Mouse (Mus musculus) layer of hippocampus, adult 18-20 months (tissue): ENCODE results near the gene Wdr45b. TPM values are rescaled to one million over a fixed set of nuclear protein-coding genes. Genes with fewer than 3 reads are reported as not detected.
"Not testable (repeated sequence)": the region's sequence is repeated elsewhere in the genome, so short reads cannot be mapped to it uniquely, and the experiment has no call there.

Experiments used
- DNase-seq, 2 experiments: peaks; one replicate each; pipeline ENCODE4 v3.0.0; 2022; ENCODE audit warnings: low spot score in 2 of 2
- microRNA-seq, 2 experiments: library from miRNA; unstranded; fragments of <30 nt; microRNA quantifications; one replicate each; pipeline ENCODE4 v1.2.0; 2021
- total RNA-seq, 2 experiments: library from RNA; stranded (reverse); gene quantifications; 2 replicates each; pipeline ENCODE4 v1.2.3; 2021

Wdr45b gene
- total RNA-seq, 2 experiments from 2014 or later = 69.1 to 75.7 TPM

GRCm38 (mm10) chr11:121328619-121329018, 25.6 kb downstream of the Wdr45b start:
- no peak for DNase-seq

- no peak for DNase-seq
These were observed 26.0 kb downstream of the Wdr45b start for GRCm38 (mm10) chr11:121328206-121328605.

GRCm38 (mm10) chr11:121326681-121327080, 27.6 kb downstream of the Wdr45b start:
- no peak for DNase-seq

GRCm38 (mm10) chr11:121326034-121326433, 28.2 kb downstream of the Wdr45b start:
- no peak for DNase-seq

GRCm38 (mm10) chr11:121307712-121308111, 46.5 kb downstream of the Wdr45b start:
- DNase-seq = not testable (repeated sequence)

- DNase-seq = no peak
These were observed 47.6 kb downstream of the Wdr45b start for GRCm38 (mm10) chr11:121306608-121307007.

- no peak for DNase-seq
These were observed 48.9 kb downstream of the Wdr45b start for GRCm38 (mm10) chr11:121305371-121305770.

GRCm38 (mm10) chr11:121300265-121300664, 54.0 kb downstream of the Wdr45b start:
- no peak for DNase-seq

- no peak for DNase-seq
These were observed 55.8 kb downstream of the Wdr45b start for GRCm38 (mm10) chr11:121298493-121298892.

GRCm38 (mm10) chr11:121294771-121295170, 59.5 kb downstream of the Wdr45b start:
- no peak for DNase-seq

GRCm38 (mm10) chr11:121289859-121290258, 64.4 kb downstream of the Wdr45b start:
- no peak for DNase-seq

- no peak for DNase-seq
These were observed 71.3 kb downstream of the Wdr45b start for GRCm38 (mm10) chr11:121282911-121283310.

GRCm38 (mm10) chr11:121278011-121278410, 76.2 kb downstream of the Wdr45b start:
- no peak for DNase-seq

- no peak for DNase-seq
These were observed 76.7 kb downstream of the Wdr45b start for GRCm38 (mm10) chr11:121277516-121277915.

Small RNA genes lying within 50 kb of the gene (microRNA-seq; reads per million reads assigned to microRNA genes)
- 0.59 to 3.0 reads per million in 2 experiments for gene Mir7236

Other genes starting within 250 kb of the Wdr45b start
- gene Tex19.2, start 235.8 kb downstream of the Wdr45b start, total RNA-seq = not detected
- gene Tex19.1, start 208.3 kb downstream of the Wdr45b start, total RNA-seq = not detected
- gene Uts2r, start 194.2 kb downstream of the Wdr45b start, total RNA-seq = under 1 TPM; 0.25 to 0.37 TPM
- 10 to 100 TPM; 20.6 to 21.0 TPM for gene Hexdc, start 150.0 kb downstream of the Wdr45b start, total RNA-seq
- 1 to 10 TPM; 7.4 to 7.7 TPM for gene Ogfod3, start 149.7 kb downstream of the Wdr45b start, total RNA-seq
- gene Cybc1, start 125.1 kb downstream of the Wdr45b start, total RNA-seq = 10 to 100 TPM; 25.3 to 27.2 TPM
- gene Narf, start 117.2 kb downstream of the Wdr45b start, total RNA-seq = 10 to 100 TPM; 43.6 to 44.6 TPM
- gene Foxk2, start 94.5 kb downstream of the Wdr45b start, total RNA-seq = 10 to 100 TPM; 76.9 to 78.0 TPM
- 10 to 100 TPM; 65.6 to 69.3 TPM for gene Rab40b, start 33.8 kb upstream of the Wdr45b start, total RNA-seq
- 10 to 100 TPM; 51.2 to 55.0 TPM for gene Fn3krp, start 67.0 kb upstream of the Wdr45b start, total RNA-seq
- 10 to 100 TPM; 44.9 to 49.3 TPM for gene Fn3k, start 80.5 kb upstream of the Wdr45b start, total RNA-seq
- gene Tbcd, start 97.5 kb upstream of the Wdr45b start, total RNA-seq = 10 to 100 TPM; 37.1 to 39.0 TPM
- gene Zfp750, start 164.9 kb upstream of the Wdr45b start, total RNA-seq = under 1 TPM; 0.13 to 0.25 TPM